Mouse (Mus musculus): ENCODE measurements at regions not wholly inside any gene's neighbourhood (a gene's known extent, or its start where the extent isn't known, plus 50 kb on each side); places are given as distances from the start of the nearest gene placed in this dataset.

DNA sequence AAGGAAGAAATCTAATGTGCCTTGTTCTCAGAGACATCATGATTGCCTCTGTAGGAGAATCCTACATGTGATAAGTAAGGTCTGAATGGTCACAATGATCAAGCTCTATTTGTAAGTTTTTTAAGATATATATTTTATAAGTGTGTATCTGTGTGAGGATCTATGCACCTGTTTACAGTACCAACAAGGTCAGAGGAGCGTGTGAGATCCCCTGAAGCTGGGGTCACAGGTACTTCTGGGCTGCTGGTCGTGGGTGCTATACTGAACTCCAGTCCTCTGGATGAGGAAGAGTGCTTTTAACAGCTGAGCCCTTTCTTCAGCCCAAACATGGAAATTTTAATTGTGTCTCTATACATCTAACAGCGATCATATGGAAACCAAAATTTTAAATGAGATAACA, 181.1 kb upstream of the Topaz1 start:
- Histone ChIP-seq H3K27ac (no peak overlapping the region), H3K4me2 (no peak overlapping the region), H3K9me3 (no peaks in the 10 kb centered on the region), H3K27me3 (peaks cover 48% of the 10 kb centered on the region), H3K36me3 (no peaks in the 10 kb centered on the region), H3K4me1 (replicated peaks) (peaks cover 15% of the 10 kb centered on the region), H3K4me3 (replicated peaks) (no peak overlapping the region), H3K9ac (replicated peaks) (no peak overlapping the region)
- 81% methylated on average over 3 of the region's 3 CpGs for WGBS
- ATAC-seq (ENCODE audit: insufficient number of reproducible peaks, insufficient read depth, low FRiP score, low TSS enrichment, low read depth), result no peak

DNA sequence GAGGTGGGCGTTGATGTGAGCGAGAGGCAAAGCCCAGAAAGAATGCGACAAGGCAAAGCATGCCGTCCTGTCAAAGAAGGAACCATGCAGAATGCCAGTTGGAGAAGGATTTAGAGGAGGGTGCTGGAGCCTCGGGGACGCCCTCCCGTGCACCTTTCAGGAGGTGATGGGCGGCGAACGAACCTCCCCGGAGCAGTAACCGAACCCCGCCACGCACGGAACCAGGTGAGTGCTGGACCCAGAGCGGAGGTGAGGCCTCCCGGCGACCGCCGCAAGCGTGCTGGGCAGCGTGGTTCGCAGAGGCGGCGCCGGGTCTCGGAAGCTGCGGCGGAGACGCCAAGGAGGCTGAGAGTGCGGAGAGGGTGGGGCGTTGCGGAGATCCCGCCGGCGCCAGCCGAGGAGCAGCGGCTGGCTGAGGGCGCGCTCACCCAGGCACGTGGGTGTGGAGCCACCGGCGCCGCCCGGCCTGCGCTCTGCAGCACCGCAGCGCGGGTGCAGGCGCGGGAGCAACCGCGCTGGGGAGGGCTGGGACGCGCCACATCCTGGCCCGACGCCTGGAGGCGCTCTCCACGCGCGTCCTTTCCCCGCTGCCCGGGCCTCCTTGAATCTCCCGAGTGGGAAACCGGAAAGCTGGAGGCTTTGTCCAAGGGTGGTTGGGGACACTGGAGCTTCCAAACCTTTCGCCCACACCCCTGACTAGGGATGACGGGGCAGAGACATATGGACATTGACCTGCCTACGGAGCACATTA, 178.3 kb upstream of the Topaz1 start:
- Histone ChIP-seq H3K4me1 (replicated peaks) (peaks cover 34% of the 10 kb centered on the region), H3K9ac (replicated peaks) (peak overlapping the region; percentile 53), H3K27ac (no peak overlapping the region), H3K9me3 (0 out of 2 replicates have a peak, but pooled peaks cover 4% of the 10 kb centered on the region), H3K4me3 (replicated peaks) (peak overlapping the region; percentile 45), H3K4me2 (peak overlapping the region; percentile 84), H3K36me3 (no peaks in the 10 kb centered on the region), H3K27me3 (peaks cover 75% of the 10 kb centered on the region)
- no peak for ATAC-seq (ENCODE audit: insufficient number of reproducible peaks, insufficient read depth, low FRiP score, low TSS enrichment, low read depth)
- WGBS, result under 1% methylated on average over 68 of the region's 68 CpGs

DNA sequence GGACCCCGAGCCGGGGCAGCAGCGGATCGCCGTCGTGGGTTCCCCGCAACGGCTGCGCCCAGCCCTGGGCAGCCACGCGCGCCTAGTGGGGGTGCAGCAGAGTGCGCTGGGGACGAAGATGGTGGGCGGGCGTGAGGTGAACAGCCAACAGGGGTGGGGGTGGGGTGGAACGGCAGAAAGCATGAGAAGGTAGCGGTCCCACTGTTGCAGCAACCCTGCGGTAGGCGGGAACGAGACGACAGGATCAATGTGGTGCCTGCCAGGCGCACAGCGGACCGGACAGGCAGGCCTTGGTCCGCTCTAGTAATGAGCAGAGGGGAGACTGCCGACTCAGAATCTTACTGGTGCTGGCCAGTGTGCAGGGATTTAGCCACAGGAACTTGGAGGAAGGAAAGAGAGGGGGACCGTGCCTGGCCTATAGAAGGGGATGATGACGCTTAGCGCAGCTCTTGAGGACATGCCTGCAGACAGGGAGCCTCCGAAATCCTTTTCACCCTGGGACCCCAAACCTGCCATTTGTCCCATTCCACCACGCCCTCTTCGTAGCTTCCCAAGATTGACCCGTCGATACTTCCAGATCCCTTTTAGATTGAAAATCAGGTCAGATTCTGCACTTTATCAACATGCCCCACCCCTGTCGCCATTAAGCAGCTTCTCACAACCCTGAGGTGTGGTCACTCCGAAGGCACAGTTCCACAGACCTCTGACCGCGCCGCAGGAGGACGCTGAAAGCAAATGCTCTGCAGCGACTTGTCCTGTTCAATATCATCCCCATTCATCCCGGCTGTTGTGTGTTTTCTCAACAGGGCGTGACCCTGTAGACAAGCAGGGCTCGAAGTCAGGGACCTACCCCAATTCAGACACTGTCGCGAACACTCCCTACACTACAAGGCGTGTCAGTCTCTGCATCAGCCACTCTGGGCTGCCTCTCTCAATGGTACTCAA, 177.4 kb upstream of the Topaz1 start:
- WGBS, result 1% methylated on average over 48 of the region's 48 CpGs
- ATAC-seq (ENCODE audit: insufficient number of reproducible peaks, insufficient read depth, low FRiP score, low TSS enrichment, low read depth), result no peak
- Histone ChIP-seq H3K27ac (no peak overlapping the region), H3K4me1 (replicated peaks) (peaks cover 34% of the 10 kb centered on the region), H3K36me3 (no peaks in the 10 kb centered on the region), H3K27me3 (peaks cover 83% of the 10 kb centered on the region), H3K9ac (replicated peaks) (peak overlapping the region; percentile 53; the same call in 1 of the 2 replicates), H3K9me3 (0 out of 2 replicates have a peak, but pooled peaks cover 4% of the 10 kb centered on the region), H3K4me2 (peak overlapping the region; percentile 84), H3K4me3 (replicated peaks) (peak overlapping the region; percentile 45)

DNA sequence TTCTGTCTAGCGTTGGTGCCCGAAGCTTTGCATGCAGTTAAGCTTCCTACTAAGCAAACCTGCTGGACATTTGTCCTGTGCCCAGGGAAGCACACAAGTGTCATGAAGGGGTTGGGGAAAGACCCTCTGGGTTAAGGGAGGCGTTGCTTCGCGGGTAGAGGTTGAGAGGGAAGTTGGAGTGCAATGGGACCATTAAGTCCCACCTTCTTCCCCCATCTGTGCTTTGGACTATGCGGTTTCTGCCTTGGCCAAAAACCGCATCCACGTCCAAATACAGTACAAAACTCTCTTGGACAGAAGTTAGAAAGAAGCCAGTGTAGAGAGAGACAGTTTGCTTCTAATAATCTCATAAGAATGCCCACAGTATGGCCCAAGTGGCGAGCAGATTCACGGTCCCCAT, 176.1 kb upstream of the Topaz1 start:
- WGBS, result 2% methylated on average over 10 of the region's 10 CpGs
- no peak overlapping the region for H3K4me2 ChIP-seq
- H3K4me3 ChIP-seq (replicated peaks), result 0 out of 2 replicates have a peak overlapping the region, but pooled peaks have one; percentile 55
- 0 out of 2 replicates have a peak, but pooled peaks cover 4% of the 10 kb centered on the region for H3K9me3 ChIP-seq
- ATAC-seq (ENCODE audit: insufficient number of reproducible peaks, insufficient read depth, low FRiP score, low TSS enrichment, low read depth), result no peak
- no peaks in the 10 kb centered on the region for H3K36me3 ChIP-seq
- peaks cover 34% of the 10 kb centered on the region for H3K4me1 ChIP-seq (replicated peaks)
- peaks cover 95% of the 10 kb centered on the region for H3K27me3 ChIP-seq
- no peak overlapping the region for H3K27ac ChIP-seq
- H3K9ac ChIP-seq (replicated peaks), result no peak overlapping the region

DNA sequence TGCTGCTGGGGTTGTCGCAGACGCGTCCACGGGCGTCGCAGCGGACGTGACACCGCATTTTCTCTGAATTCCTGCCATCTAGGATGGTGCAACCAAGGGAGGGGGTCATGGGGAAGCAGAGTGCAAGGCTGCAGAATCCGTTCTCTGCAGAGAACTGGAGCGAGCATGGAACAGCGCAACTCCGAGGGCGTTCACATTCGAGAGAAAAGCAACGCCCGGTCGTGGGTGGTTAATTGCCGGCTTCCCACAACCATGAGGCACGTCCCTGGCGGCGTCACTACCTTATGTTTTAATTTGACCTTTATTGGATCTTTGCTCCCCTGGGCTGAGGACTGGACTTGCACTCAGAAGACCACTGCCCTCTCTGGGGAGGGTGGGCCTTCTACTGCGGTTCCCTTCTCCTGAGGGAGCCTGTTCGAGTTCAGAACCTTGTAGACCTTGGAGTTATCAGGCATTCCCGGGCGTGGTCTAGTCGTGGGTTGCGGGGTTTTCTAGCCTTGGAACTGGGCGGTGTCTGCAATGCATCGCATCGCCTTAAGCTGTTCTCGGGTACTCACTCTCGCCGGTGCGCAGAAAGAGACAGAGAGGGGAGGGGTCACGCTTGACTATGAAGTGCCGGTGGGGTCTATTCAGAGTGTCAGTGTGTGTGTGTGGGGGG, 175.6 kb upstream of the Topaz1 start:
- peak overlapping the region; percentile 55 for H3K4me3 ChIP-seq (replicated peaks)
- H3K36me3 ChIP-seq, result no peaks in the 10 kb centered on the region
- 0 out of 2 replicates have a peak, but pooled peaks cover 4% of the 10 kb centered on the region for H3K9me3 ChIP-seq
- peak overlapping the region; percentile 94 for H3K4me2 ChIP-seq
- peaks cover 97% of the 10 kb centered on the region for H3K27me3 ChIP-seq
- no peak for ATAC-seq (ENCODE audit: insufficient number of reproducible peaks, insufficient read depth, low FRiP score, low TSS enrichment, low read depth)
- peak overlapping the region; percentile 48; the same call in 1 of the 2 replicates for H3K9ac ChIP-seq (replicated peaks)
- WGBS, result 1% methylated on average over 37 of the region's 37 CpGs
- H3K4me1 ChIP-seq (replicated peaks), result peaks cover 34% of the 10 kb centered on the region
- H3K27ac ChIP-seq, result no peak overlapping the region

DNA sequence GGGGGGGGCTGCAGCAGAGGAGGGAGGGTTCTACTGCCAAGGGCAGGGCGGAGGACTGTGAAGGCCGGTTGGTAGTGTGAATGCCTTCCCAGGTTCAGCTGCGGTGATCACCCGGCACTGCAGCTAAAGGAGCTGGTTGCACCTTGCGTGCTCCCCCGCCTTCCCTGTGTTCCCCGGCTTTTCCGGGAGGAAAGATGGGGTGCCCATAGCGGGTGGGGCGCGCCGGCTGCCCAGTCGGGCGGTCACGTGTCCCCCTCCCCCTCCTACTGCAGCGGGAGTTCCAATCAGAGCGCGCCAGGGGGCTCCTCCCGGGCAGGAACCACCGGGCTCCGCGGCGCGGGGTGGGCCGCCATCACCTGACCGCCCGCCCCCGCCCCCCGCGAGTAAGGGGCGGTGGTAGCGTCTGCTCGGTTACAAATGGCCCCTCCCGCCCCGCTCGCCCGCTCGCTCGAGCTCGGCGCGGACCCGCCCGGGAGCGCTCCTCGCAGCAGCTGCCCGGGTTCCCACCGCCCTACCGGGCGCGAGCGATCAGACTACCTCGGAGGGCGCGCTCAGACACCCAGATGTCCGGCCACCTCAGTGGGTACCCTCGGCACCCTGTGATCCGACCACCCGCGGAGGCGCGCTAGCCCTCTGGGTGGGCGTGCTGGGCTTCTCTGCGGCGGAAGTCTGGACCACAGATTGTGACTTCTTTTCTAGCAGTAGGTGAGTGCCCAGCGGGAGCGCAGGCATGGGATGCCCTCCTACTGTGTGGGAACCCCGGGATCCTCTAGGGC, 174.9 kb upstream of the Topaz1 start:
- ATAC-seq (ENCODE audit: insufficient number of reproducible peaks, insufficient read depth, low FRiP score, low TSS enrichment, low read depth), result peak; percentile 75
- peak overlapping the region; percentile 94 for H3K4me2 ChIP-seq
- under 1% methylated on average over 66 of the region's 68 CpGs for WGBS
- H3K27ac ChIP-seq, result no peak overlapping the region
- H3K9ac ChIP-seq (replicated peaks), result peak overlapping the region; percentile 48; the same call in 1 of the 2 replicates
- peaks cover 97% of the 10 kb centered on the region for H3K27me3 ChIP-seq
- H3K4me3 ChIP-seq (replicated peaks), result peak overlapping the region; percentile 55
- peaks cover 34% of the 10 kb centered on the region for H3K4me1 ChIP-seq (replicated peaks)
- H3K36me3 ChIP-seq, result no peaks in the 10 kb centered on the region
- H3K9me3 ChIP-seq, result 0 out of 2 replicates have a peak, but pooled peaks cover 4% of the 10 kb centered on the region

DNA sequence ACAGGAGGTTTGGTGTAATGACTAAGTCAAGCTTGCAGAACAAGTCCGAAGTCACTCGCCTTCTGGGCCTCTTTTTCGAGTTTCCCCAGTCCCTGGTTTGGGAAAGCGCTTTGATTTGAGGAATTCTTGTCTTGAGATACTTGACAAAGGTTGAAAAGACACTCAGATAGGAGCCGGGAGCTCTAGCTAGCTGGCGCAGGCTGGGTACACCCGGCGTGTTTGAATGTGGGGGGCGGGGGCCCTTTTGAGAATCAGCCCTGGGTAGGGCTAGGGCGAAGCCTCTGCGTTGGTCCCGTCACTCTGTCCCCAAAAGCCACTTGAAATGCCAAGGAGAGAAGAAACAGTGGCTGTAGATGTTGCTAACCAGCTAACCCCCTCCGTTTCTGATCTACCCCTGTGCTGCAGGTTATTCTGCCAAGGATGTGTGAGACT, 174.3 kb upstream of the Topaz1 start:
- H3K4me2 ChIP-seq, result peak overlapping the region; percentile 94
- H3K9me3 ChIP-seq, result 0 out of 2 replicates have a peak, but pooled peaks cover 4% of the 10 kb centered on the region
- WGBS, result 1% methylated on average over 13 of the region's 13 CpGs
- H3K9ac ChIP-seq (replicated peaks), result peak overlapping the region; percentile 48; the same call in 1 of the 2 replicates
- no peak overlapping the region for H3K27ac ChIP-seq
- peaks cover 34% of the 10 kb centered on the region for H3K4me1 ChIP-seq (replicated peaks)
- ATAC-seq (ENCODE audit: insufficient number of reproducible peaks, insufficient read depth, low FRiP score, low TSS enrichment, low read depth), result no peak
- peaks cover 94% of the 10 kb centered on the region for H3K27me3 ChIP-seq
- no peaks in the 10 kb centered on the region for H3K36me3 ChIP-seq
- H3K4me3 ChIP-seq (replicated peaks), result peak overlapping the region; percentile 55

DNA sequence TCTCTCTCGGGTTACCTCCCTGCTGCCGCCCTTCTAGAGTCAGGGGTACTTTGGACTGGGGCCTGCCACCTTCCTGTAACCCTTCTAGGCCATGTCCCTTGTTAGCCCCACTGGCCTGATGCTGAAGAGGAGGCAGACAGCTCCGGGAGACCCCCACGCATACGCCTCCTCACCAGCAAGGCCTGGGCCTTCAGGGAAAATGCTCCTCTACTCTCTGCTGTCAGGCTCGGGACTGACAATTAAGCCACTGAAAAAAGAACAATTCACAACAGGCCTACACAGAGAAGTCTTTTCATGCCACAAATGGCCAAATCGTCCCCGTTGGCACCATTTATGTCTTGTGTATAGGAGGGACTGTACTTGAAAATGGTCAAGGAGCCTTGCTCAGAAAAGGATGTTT, 161.9 kb upstream of the Topaz1 start:
- ATAC-seq (ENCODE audit: insufficient number of reproducible peaks, insufficient read depth, low FRiP score, low TSS enrichment, low read depth), result no peak
- no peak overlapping the region for H3K9ac ChIP-seq (replicated peaks)
- peaks cover 5% of the 10 kb centered on the region; the same call in 1 of the 2 replicates for H3K27me3 ChIP-seq
- H3K9me3 ChIP-seq, result no peaks in the 10 kb centered on the region
- no peak overlapping the region for H3K4me3 ChIP-seq (replicated peaks)
- H3K4me2 ChIP-seq, result no peak overlapping the region
- no peak overlapping the region for H3K27ac ChIP-seq
- no peaks in the 10 kb centered on the region for H3K4me1 ChIP-seq (replicated peaks)
- WGBS, result 78% methylated on average over 8 of the region's 8 CpGs
- no peaks in the 10 kb centered on the region for H3K36me3 ChIP-seq

DNA sequence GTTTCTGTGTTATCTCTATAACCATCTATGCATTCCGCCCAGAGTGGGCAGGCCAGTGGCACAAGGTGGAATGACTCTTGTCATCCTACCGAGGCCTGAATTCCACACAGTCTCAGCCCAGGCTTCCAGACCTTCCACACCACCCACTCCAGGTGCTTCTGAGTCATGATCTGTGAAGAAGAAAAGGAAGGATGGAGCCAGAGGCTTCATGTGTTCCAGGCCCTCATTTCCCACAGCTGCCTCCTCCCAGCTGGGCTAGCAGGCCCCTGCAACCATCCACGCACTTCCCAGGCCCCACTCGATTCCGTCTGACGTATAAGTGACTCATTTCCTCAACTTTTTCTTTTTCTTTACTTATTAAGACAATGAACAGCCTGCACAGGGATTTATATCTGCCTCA, 160.7 kb upstream of the Topaz1 start:
- WGBS, result 83% methylated on average over 6 of the region's 6 CpGs
- Histone ChIP-seq H3K9me3 (no peaks in the 10 kb centered on the region), H3K27ac (no peak overlapping the region), H3K36me3 (no peaks in the 10 kb centered on the region), H3K4me2 (no peak overlapping the region), H3K9ac (replicated peaks) (no peak overlapping the region), H3K4me3 (replicated peaks) (no peak overlapping the region), H3K27me3 (peaks cover 5% of the 10 kb centered on the region; the same call in 1 of the 2 replicates), H3K4me1 (replicated peaks) (no peaks in the 10 kb centered on the region)
- no peak for ATAC-seq (ENCODE audit: insufficient number of reproducible peaks, insufficient read depth, low FRiP score, low TSS enrichment, low read depth)

DNA sequence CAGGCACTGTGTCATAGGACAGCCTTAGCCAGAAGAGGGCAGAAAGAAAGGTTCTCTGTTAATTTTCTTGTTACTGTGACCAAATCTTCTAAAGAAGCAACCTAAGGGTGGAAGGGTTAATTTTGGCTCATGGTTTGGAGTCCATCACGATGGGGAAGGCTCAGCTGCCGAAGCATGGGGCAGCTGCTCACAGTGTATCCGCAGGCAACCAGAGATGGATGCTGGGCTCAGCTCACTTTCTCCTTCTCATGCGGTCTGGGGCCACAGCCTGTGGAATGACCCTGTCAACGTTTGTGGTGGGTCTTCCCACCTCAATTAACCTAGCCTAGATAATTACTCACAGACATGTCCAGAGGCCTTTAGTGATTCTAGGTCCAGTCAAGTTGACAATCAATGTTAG, 160.2 kb upstream of the Topaz1 start:
- WGBS, result 55% methylated on average over 5 of the region's 5 CpGs
- H3K4me2 ChIP-seq, result no peak overlapping the region
- no peak for ATAC-seq (ENCODE audit: insufficient number of reproducible peaks, insufficient read depth, low FRiP score, low TSS enrichment, low read depth)

More for the DNA sequence above, 160.2 kb upstream of the Topaz1 start:
- Histone ChIP-seq H3K4me1 (replicated peaks) (no peaks in the 10 kb centered on the region), H3K9ac (replicated peaks) (no peak overlapping the region), H3K27me3 (peaks cover 5% of the 10 kb centered on the region; the same call in 1 of the 2 replicates), H3K36me3 (no peaks in the 10 kb centered on the region), H3K27ac (no peak overlapping the region), H3K4me3 (replicated peaks) (no peak overlapping the region), H3K9me3 (no peaks in the 10 kb centered on the region)
